Mouse (Mus musculus): ENCODE results near the gene Olfr1270. TPM values are rescaled to one million over a fixed set of nuclear protein-coding genes. Genes with fewer than 3 reads are reported as not detected.
"Not testable (repeated sequence)": the region's sequence is repeated elsewhere in the genome, so short reads cannot be mapped to it uniquely, and the experiment has no call there.

Gene Olfr1270
- total RNA-seq (2021), result not detected

DNA sequence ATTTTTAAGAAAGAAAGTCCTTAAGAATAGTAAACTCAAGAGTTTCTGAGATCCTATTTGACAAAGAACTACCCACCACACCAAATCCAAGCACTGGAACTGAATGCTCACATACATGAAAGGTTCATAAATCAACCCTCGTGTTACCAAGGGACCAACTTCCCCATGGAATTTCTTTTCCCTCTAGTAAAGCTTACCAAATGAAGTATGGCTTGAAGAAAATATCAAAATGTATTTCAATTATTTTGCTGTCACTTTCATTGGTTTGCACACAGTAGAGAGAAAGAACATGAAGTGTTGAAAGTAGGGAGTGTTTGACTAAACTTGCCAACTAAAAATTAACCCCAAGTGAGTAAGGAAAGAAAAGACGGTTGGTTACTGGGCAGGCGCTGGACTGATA, at the start of gene Olfr1270:
Gene Olfr1270 (minus strand): TSS at position 101 of the 400 bp plus-strand sequence.
- intact Hi-C loops (cut with DNase I), result no loop called here
- no peak for DNase-seq

DNA sequence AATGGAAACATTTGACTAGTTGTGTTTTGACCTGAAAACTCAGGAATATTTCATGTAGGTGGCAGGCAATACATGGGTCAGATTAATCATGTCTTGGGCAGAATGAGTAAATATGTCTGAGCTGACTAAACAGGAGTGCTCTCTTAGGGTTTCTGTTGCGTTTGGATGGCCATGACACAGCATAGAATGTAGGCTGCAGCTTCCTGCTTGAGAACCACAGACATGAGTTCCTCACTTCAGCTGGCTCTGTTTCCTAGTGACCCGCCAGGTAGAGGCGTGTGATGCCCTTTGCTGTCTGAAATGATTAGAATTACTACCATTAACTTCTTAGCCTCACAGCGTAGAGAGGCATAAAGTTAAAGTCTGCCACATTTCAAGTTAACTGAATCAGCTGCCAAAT, 46.7 kb upstream of the Olfr1270 start:
- intact Hi-C loops (cut with DNase I); DNase-seq: not testable (repeated sequence)

DNA sequence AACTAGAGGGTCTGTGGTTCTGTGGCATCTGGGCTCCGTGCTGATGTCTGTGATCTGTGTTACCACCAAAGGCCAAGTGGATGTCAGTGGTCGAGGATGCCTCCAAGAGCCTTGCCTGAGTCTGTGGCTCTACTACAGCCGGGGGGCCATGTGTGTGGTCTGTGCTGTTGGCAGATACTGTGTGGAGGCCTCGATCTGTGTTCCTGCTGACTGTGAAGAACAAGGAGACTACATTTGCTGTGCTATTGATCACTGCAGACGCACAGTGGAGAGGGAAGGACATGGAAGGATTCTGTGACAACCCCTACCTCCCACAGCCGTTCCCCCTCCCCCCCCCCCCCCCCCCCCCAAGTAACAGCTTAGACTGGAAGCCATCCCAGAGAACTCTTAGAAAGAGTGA, 42.4 kb upstream of the Olfr1270 start:
- intact Hi-C loops (cut with DNase I); DNase-seq: not testable (repeated sequence)

DNA sequence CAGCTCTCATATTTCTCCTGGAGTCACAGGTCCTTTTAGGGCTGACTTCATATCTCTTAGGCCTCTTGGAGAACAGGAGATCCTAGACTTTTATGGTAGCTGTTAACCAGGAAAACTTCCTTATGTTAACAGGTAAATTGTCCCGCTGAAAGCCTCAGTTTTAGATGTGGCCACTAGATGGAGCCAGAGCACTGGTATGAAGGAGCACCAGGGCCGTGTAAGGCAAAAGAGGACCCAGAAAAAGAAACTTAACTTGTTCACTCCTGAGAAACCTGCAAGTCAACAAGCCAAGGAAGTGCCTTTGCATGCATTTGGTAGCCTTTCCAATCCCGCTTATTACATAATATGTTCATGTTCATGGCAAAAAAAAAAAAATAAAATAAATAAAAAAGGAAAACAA, 41.9 kb upstream of the Olfr1270 start:
- intact Hi-C loops (cut with DNase I); DNase-seq: not testable (repeated sequence)

DNA sequence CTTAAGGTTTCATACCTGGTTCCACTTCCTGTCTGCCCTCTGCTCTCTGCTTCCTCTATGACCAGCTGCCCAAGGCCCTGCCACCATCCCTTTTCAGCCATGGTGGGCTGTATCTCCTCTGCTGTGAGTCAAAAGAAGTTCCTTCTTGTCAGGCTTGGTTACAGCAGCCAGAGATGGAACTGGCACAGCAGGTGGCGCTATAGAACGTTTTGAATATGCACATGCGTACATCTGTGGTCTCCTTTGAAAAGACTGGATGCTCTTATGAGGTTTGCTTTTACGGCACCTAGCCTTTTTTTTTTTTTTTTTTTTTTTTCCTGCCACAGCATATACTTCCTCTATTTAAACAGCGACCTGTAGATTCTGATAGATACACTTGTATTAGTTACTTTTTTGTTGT, 34.2 kb upstream of the Olfr1270 start:
- DNase-seq; intact Hi-C loops (cut with DNase I): not testable (repeated sequence)

DNA sequence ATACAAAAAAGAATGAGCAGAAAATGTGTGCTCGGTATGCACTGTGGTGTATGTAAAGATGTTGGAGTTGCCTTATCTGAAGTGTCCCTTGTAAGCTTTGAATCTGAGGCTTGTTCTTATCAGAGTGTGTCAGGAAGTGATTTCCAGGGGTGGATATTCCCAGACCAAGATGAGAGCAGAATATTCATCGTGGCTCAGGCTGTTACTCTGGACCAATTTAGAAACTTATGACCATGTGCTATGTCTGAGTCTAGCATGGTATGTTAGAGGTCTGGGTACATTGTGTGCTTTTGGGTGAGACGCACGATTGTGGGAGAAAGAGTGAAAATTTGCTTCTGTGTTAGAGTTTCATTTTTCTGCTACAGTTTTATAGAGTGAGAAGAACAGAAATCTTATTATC, 33.2 kb upstream of the Olfr1270 start:
- intact Hi-C loops (cut with DNase I); DNase-seq: not testable (repeated sequence)

DNA sequence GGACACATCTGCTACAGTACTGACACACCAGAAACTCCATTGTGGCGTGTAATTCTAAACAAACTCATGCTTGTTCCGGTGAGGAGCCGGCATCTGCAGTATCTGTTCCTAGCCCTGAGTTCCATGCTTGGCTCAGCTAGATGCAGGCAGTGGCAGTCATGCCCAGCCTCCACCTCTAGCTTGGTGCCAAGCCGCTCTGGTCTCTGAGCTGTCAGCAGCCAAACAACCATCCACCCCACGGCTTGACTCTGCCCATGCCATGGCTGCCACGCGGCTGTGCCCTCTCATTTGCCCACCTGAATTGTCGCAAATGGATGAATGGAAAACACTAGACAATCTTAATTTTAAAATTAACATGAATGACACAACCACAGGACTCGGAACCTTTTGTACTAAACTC, 1.0 kb upstream of the Olfr1270 start:
- intact Hi-C loops (cut with DNase I), result no loop called here
- no peak for DNase-seq

DNA sequence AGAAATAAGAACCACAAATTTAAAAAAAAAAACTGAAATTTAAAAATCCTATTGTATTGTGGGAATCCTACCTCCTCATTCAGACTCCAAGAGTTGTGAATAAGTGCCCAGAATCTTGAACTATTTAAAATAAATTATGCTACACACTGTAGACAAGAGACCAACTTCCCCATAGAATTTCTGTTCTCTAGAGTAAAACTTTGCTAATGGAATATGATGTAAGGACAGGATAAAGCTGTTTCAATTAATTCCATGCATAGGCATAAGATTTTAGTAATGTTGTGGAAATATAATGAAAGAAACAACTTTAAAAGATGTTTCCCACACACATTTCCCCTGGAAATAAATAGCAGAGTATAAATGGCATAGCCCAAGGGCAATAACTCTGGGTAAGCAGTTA, 10.7 kb downstream of the Olfr1270 start, which contains the start of gene Olfr32:
Gene Olfr32 (minus strand): TSS at position 101 of the 400 bp plus-strand sequence.
- intact Hi-C loops (cut with DNase I), result no loop called here
- no peak for DNase-seq

DNA sequence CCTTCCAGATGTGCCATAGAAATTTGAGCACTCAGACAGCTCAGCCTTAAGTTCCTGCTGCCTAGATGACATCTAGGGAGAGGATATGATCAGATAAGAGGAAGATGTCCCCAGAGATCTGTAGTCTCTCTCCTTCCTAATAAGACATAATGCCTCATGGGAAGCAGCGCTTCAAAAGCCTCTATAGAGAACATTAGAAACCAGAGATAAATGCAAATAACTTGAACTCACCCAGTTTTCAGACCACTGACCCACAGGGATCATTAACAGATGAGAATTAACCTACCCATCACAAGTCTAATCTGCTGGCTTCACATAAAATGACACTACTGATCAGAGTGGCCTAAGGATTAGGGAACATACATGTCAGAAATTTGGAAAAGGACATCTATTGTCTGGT, 31.6 kb downstream of the Olfr1270 start, which contains the start of gene Olfr1269:
Gene Olfr1269 (minus strand): TSS at position 101 of the 400 bp plus-strand sequence.
- no peak for DNase-seq

More for the DNA sequence above, 31.6 kb downstream of the Olfr1270 start, which contains the start of gene Olfr1269:
- intact Hi-C loops (cut with DNase I), result no loop called here

Other genes starting within 250 kb of the Olfr1270 start
- gene Olfr1258, start 225.8 kb downstream of the Olfr1270 start, total RNA-seq (2021), result not detected
- not detected for gene Olfr1259, start 204.4 kb downstream of the Olfr1270 start, total RNA-seq (2021)
- not detected for gene Olfr1260, start 178.8 kb downstream of the Olfr1270 start, total RNA-seq (2021)
- gene Olfr1261, start 161.9 kb downstream of the Olfr1270 start, total RNA-seq (2021), result not detected
- gene Olfr1262, start 152.9 kb downstream of the Olfr1270 start, total RNA-seq (2021), result not detected
- not detected for gene Olfr1263, start 141.0 kb downstream of the Olfr1270 start, total RNA-seq (2021)
- not detected for gene Olfr1264, start 127.5 kb downstream of the Olfr1270 start, total RNA-seq (2021)
- not detected for gene Olfr1265, start 117.8 kb downstream of the Olfr1270 start, total RNA-seq (2021)
- not detected for gene Olfr140, start 89.5 kb downstream of the Olfr1270 start, total RNA-seq (2021)
- not detected for gene Olfr1269, start 31.7 kb downstream of the Olfr1270 start, total RNA-seq (2021)
- not detected for gene Olfr32, start 10.8 kb downstream of the Olfr1270 start, total RNA-seq (2021)
- not detected for gene Olfr1506, start 71.4 kb upstream of the Olfr1270 start, total RNA-seq (2021)
- gene Olfr142, start 104.5 kb upstream of the Olfr1270 start, total RNA-seq (2021), result not detected
- not detected for gene Olfr1271, start 117.9 kb upstream of the Olfr1270 start, total RNA-seq (2021)
- gene Olfr1272, start 139.8 kb upstream of the Olfr1270 start, total RNA-seq (2021), result not detected
- under 1 TPM in 1 of 2 experiments, not detected in 1; 0.11 TPM for gene Gm13769, start 169.1 kb upstream of the Olfr1270 start, total RNA-seq (2021)
- not detected for gene Olfr1274-ps, start 245.6 kb upstream of the Olfr1270 start, total RNA-seq (2021)

All from heart, postnatal 36 days (tissue).